Mouse (Mus musculus) right cerebral cortex, adult 18-20 months (tissue): Measurements from ENCODE around the gene Ier2.
"Not testable (repeated sequence)": the region's sequence is repeated elsewhere in the genome, so short reads cannot be mapped to it uniquely, and the experiment has no call there.

Source experiments
- DNase-seq: peaks from one replicate; pipeline ENCODE4 v3.0.0; 2022; ENCODE audit warnings: mixed read lengths

The Ier2 gene

DNA sequence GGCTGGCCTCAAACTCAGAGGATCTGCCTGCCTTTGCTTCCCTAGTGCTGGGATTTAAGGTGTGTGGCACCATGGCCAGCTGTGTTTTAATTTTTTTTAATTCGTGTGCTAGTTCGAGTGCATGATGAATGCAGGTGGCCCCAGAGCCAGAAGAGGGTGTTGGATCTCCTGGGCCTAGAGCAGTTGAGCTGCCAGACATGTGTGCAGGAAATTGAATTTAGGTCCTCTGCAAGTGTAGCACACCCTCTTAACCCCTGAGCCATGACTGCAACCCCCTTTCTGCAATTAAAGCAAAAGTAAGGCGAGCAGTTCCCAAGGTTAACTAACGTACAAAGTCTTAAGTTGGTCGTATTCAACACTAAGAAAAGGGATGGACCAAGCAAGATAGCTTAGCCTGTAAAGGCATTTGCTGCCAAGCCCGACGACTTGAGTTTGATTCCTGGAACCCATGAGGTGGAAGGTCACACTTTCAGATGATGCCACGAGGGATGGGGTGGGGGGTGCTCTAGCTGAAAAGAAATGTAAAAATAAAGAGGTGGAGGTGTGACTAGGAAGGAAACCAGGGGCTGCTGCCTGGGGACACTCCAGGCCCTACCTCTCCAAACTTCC is 24.6 kb downstream of the Ier2 start:
- no peak for DNase-seq

DNA sequence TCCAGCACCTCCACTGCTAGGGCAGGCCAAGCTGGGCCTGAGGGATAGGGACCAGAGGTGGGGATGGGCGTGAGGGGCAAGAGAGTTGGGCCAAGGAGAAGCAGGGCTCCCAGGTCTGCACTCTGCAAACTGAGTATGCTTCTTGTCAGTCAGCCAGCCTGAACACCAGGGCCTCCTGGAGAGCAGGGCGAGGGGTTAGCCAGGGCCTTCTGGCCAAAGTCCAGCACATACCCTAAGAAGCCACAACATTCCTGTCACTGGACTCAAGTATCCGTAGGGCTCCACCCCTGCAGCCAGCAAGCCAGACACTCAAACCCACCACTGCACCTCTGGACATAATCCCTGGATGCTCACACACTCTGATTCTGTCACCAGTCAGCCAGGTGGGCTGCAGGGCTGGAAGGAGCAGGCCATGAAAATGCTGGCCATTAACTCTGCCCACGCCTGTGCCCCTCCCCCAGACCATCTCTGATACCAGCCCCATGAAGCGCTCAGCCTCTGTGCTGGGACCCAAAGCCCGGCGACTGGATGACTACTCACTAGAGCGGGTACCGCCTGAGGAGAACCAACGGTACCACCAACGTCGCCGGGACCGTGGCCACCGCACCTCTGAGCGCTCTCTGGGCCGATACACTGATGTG is 26.5 kb downstream of the Ier2 start:
- no peak for DNase-seq

DNA sequence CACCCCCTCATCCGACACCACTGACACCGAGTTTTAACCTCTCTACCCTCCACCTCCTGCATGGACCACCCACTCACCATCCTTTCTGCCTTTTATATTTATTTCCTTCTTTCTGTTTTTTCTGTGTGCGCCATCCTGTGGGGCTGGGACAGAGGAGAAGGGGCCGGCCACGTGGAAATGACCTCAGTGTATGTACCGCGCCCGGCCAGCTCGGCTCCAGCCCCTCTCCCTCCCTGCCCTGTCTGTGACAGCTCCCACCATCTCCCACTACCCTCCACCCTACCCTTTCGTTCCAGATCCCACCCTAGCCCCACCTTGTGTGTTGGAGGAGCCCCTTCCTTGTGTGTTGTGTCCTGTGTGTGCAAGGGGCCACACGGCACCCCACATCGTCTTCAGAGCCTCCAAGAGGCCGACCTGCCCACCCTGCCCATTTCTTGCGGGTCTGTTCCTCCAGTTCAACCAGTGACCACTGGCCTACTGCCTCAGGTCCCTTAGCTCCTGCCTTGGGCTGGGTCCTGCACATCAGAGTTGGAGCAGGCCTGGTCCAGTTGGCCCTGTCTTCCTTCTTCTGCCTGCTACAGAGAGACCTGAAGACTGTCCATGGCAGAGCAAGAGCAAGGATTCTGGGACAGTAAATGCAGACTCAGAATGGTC is 27.1 kb downstream of the Ier2 start:
- DNase-seq: no peak

- DNase-seq: peak; percentile 39
Measured at GRCm38 (mm10) chr8:84634849-84635304, 27.8 kb downstream of the Ier2 start.

DNA sequence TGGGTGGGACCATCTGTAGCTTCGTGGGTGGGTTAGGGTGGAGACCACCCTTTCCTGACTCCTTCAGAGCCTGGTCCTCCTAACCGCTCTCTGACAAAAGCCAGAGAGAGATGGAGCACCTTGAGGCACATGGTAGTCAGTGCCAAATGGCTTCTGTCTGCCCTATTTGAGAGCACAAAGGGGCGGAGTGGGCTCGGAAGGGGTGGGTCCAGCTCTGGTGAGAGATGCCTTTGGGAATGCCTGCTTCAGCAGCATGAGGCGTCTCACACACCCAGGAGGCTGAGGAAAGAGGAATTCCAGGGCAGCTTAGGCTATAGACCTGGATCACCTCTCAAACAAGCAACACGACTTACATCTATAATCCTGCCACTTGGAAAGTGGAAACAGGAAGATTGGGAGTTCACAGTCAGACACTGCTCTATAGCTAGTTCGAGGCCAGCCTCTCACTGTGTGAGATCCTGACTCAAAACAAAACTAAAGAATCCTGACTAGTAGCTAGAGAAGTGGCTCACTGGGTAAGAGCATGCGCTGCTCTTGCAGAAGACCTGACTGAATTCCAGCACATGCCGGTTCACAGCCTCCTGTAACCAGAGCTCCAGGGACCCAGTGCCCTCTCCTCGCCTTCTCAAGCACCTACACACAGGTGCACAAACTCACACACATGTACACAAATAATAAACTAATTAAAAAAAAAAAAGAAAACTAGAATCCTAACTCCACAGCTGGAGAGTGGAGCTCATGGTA is 28.6 kb downstream of the Ier2 start:
- DNase-seq: no peak

DNA sequence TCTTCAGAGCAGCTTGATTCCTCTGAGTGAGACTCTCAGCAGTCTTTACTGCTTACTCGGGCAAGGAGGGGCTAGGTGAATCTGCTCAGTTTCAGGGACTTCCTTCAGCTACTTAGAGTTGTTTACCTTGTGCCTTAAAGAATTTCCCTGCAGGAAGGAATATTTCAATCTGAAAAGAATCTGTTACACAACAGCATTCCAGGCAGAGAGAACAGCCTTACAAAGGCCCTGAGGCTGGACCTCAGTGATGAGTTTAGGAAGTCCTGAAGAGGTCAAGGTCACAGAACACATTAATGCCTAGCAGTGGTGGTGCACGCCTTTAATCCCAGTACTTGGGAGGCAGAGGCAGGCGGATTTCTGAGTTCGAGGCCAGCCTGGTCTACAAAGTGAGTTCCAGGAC is 30.8 kb downstream of the Ier2 start:
- DNase-seq: no peak

DNA sequence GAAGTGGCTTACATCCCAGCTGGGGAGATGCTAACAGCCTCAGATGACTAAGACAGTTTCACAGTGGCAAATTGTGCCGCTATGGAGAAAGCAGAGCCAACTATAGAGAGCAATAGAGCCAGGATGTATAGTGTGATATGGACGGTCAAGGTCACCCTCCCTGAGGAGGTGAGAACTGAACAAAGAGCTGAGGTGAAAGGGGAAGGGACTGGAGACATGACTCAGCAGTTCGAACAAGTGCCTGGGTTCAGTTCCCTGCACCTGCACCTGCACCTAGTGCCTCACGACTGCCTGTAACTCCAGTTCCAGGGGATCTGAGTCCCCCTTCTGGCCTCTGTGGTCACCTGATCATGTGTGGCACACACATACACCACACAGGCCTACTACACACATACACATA is 32.5 kb downstream of the Ier2 start:
- DNase-seq: no peak

GRCm38 (mm10) chr8:84629586-84629985 is 33.1 kb downstream of the Ier2 start:
- DNase-seq: no peak

- not testable (repeated sequence) for DNase-seq
Measured at GRCm38 (mm10) chr8:84623425-84623824, 39.2 kb downstream of the Ier2 start.

DNA sequence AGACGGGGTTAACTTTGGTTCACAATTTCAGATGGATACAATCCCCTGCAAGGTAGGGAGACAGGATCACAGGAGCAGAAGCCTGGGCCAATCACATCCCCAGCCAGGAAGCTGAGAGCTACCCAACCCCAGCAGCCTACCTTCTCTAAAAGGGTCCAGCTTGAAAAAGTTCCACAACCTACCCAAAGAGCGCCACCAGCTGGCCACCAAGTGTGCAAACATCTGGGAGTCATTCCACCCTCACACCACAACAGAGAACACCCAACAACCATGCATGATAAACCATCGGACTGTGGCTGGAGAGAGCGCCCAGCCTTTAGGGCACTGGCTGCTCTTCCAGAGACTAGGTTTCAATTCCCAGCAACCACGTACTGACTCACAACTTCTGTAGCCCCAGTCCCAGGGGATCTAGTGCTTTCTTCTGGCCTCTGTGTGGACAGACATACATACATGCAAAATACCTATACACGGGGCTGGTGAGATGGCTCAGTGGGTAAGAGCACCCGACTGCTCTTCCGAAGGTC is 41.5 kb downstream of the Ier2 start:
- DNase-seq: no peak

DNA sequence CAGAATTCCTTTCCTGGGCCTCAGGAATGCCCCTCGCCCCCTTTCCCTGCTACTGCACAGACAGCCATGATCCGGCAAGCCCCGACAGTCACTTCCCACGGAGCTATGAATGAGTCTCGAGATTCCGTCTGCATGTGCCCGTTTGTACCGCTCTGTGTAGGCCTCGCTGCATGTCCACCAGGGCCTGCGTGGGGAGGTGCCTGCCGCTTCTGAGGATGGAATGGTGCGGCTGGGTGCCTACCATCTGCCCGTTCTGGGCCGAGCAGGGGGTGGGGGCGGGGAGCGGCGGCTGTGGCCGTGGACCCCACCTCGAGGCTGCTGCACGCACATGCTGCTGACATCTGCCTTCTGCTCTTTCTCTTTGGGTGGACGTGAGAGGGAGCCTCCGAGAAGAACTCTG is 45.6 kb downstream of the Ier2 start:
- no peak for DNase-seq

DNA sequence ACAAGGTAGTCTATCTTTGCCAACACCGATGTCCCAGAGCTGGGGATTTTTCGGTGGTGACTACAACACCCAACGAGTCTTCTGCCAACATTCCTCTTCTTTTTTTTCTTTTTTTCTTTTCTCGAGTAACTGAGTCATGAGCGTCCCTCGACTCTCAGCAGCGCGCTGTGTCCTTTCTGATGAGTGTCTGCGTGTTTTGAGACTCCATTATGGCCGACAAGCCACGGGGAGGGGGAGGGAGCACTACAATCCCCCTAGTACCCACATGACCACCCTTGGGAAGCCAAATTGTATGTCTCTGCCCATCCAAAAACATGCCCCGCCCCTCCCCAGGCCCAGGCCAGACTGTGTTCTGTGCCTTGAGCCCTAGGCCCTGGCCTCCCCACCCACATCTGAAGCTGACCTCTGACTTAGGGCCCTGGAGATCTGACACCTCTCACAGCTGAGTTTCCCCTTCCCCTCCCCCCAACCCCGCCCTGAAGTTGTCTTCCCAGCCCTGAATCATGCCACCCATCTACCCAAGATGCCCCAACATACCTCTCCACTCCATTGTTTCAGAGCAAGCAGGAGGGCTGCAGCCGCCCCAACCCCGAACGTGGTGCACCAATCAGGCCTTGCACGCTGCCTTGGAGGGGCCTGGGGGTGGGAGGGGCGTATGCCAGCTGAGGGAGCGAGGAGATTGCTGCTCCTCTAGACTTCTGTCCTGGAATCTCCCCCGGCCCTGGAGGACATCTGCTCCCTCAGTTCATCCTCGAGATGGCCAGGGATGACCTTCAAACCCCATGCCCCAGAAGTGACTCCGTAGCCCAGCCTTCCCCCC is 46.8 kb downstream of the Ier2 start:
- DNase-seq: no peak

GRCm38 (mm10) chr8:84614512-84615223 is 48.0 kb downstream of the Ier2 start:
- DNase-seq: no peak
